Mouse (Mus musculus): Measurements from ENCODE around the gene Igdcc4. TPM values are rescaled to one million over a fixed set of nuclear protein-coding genes. Genes with fewer than 3 reads are reported as not detected.
A peak's percentile ranks its signal among the peaks of the same experiment; 100 is the strongest.

Gene Igdcc4
- polyA plus RNA-seq, 1 experiment from 2014 or later, result 11.7 TPM

- no peak overlapping the region for H3K4me2 ChIP-seq (replicated peaks)
- no peak overlapping the region for H3K27ac ChIP-seq
- no peaks in the 10 kb centered on the region for H3K27me3 ChIP-seq (replicated peaks)
- no peak overlapping the region for H3K9ac ChIP-seq
- H3K4me1 ChIP-seq, result 0 out of 2 replicates have a peak, but pooled peaks cover 5% of the 10 kb centered on the region
- no peak overlapping the region for H3K4me3 ChIP-seq
- H3K9me3 ChIP-seq, result no peaks in the 10 kb centered on the region
- WGBS, result 66% methylated on average over 5 of the region's 5 CpGs
- ATAC-seq (ENCODE audit: low FRiP score, low read depth), result no peak
- peaks cover 20% of the 10 kb centered on the region for H3K36me3 ChIP-seq
These were observed 13.8 kb upstream of the Igdcc4 start for GRCm38 (mm10) chr9:65087490-65087889.

GRCm38 (mm10) chr9:65094237-65094636, 7.0 kb upstream of the Igdcc4 start:
- H3K4me1 ChIP-seq, result peaks cover 12% of the 10 kb centered on the region; the same call in 1 of the 2 replicates
- no peaks in the 10 kb centered on the region for H3K27me3 ChIP-seq (replicated peaks)
- no peaks in the 10 kb centered on the region for H3K9me3 ChIP-seq
- no peaks in the 10 kb centered on the region for H3K36me3 ChIP-seq
- WGBS, result 48% methylated on average over 6 of the region's 6 CpGs
- H3K4me3 ChIP-seq, result no peak overlapping the region
- no peak overlapping the region for H3K27ac ChIP-seq
- H3K4me2 ChIP-seq (replicated peaks), result no peak overlapping the region
- no peak for ATAC-seq (ENCODE audit: low FRiP score, low read depth)
- H3K9ac ChIP-seq, result no peak overlapping the region

GRCm38 (mm10) chr9:65101686-65102376, 545 bp downstream of the Igdcc4 start:
- Histone ChIP-seq H3K27ac (peak overlapping the region; percentile 26; the same call in 1 of the 2 replicates), H3K4me3 (peak overlapping the region; percentile 78), H3K36me3 (no peaks in the 10 kb centered on the region), H3K4me2 (replicated peaks) (peak overlapping the region; percentile 100), H3K9ac (peak overlapping the region; percentile 85), H3K9me3 (0 out of 2 replicates have a peak, but pooled peaks cover 7% of the 10 kb centered on the region), H3K4me1 (peaks cover 25% of the 10 kb centered on the region), H3K27me3 (replicated peaks) (0 out of 2 replicates have a peak, but pooled peaks cover 4% of the 10 kb centered on the region)
- peak; percentile 77 for ATAC-seq (ENCODE audit: low FRiP score, low read depth)
- WGBS, result under 1% methylated on average over 39 of the region's 39 CpGs

- Histone ChIP-seq H3K27me3 (replicated peaks) (0 out of 2 replicates have a peak, but pooled peaks cover 4% of the 10 kb centered on the region), H3K27ac (peak overlapping the region; percentile 55), H3K4me1 (peaks cover 28% of the 10 kb centered on the region), H3K4me2 (replicated peaks) (peak overlapping the region; percentile 100), H3K4me3 (peak overlapping the region; percentile 78), H3K36me3 (no peaks in the 10 kb centered on the region), H3K9me3 (0 out of 2 replicates have a peak, but pooled peaks cover 7% of the 10 kb centered on the region), H3K9ac (peak overlapping the region; percentile 85)
- ATAC-seq (ENCODE audit: low FRiP score, low read depth), result peak; percentile 85
- WGBS, result 2% methylated on average over 36 of the region's 36 CpGs
These were observed 1.3 kb downstream of the Igdcc4 start for GRCm38 (mm10) chr9:65102377-65103172.

GRCm38 (mm10) chr9:65103173-65103752, 2.0 kb downstream of the Igdcc4 start:
- H3K36me3 ChIP-seq, result no peaks in the 10 kb centered on the region
- H3K4me1 ChIP-seq, result peaks cover 28% of the 10 kb centered on the region
- H3K4me2 ChIP-seq (replicated peaks), result peak overlapping the region; percentile 100
- H3K9ac ChIP-seq, result peak overlapping the region; percentile 85; the same call in 1 of the 2 replicates
- H3K27me3 ChIP-seq (replicated peaks), result 0 out of 2 replicates have a peak, but pooled peaks cover 4% of the 10 kb centered on the region
- 0 out of 2 replicates have a peak, but pooled peaks cover 7% of the 10 kb centered on the region for H3K9me3 ChIP-seq
- peak overlapping the region; percentile 55 for H3K27ac ChIP-seq
- 31% methylated on average over 8 of the region's 8 CpGs for WGBS
- H3K4me3 ChIP-seq, result peak overlapping the region; percentile 78
- ATAC-seq (ENCODE audit: low FRiP score, low read depth), result no peak

GRCm38 (mm10) chr9:65106821-65107220, 5.5 kb downstream of the Igdcc4 start:
- WGBS, result 82% methylated on average over 4 of the region's 4 CpGs
- Histone ChIP-seq H3K36me3 (no peaks in the 10 kb centered on the region), H3K4me2 (replicated peaks) (no peak overlapping the region), H3K4me1 (peaks cover 42% of the 10 kb centered on the region), H3K9ac (no peak overlapping the region), H3K27me3 (replicated peaks) (0 out of 2 replicates have a peak, but pooled peaks cover 4% of the 10 kb centered on the region), H3K27ac (no peak overlapping the region), H3K4me3 (no peak overlapping the region), H3K9me3 (no peaks in the 10 kb centered on the region)
- ATAC-seq (ENCODE audit: low FRiP score, low read depth), result no peak

GRCm38 (mm10) chr9:65107893-65108292, 6.6 kb downstream of the Igdcc4 start:
- Histone ChIP-seq H3K9ac (no peak overlapping the region), H3K4me1 (peaks cover 31% of the 10 kb centered on the region), H3K4me2 (replicated peaks) (no peak overlapping the region), H3K4me3 (no peak overlapping the region), H3K36me3 (no peaks in the 10 kb centered on the region), H3K9me3 (no peaks in the 10 kb centered on the region), H3K27me3 (replicated peaks) (0 out of 2 replicates have a peak, but pooled peaks cover 4% of the 10 kb centered on the region), H3K27ac (no peak overlapping the region)
- ATAC-seq (ENCODE audit: low FRiP score, low read depth), result no peak
- 81% methylated on average over 1 of the region's 1 CpGs for WGBS

GRCm38 (mm10) chr9:65109132-65110072, 8.1 kb downstream of the Igdcc4 start:
- peaks cover 2% of the 10 kb centered on the region; the same call in 1 of the 2 replicates for H3K36me3 ChIP-seq
- no peaks in the 10 kb centered on the region for H3K27me3 ChIP-seq (replicated peaks)
- no peaks in the 10 kb centered on the region for H3K9me3 ChIP-seq
- H3K4me2 ChIP-seq (replicated peaks), result peak overlapping the region; percentile 50
- WGBS, result 7% methylated on average over 24 of the region's 24 CpGs
- H3K27ac ChIP-seq, result peak overlapping the region; percentile 75
- 0 out of 2 replicates have a peak overlapping the region, but pooled peaks have one; percentile 33 for H3K9ac ChIP-seq
- H3K4me1 ChIP-seq, result peaks cover 22% of the 10 kb centered on the region
- ATAC-seq (ENCODE audit: low FRiP score, low read depth), result peak; percentile 93
- H3K4me3 ChIP-seq, result peak overlapping the region; percentile 18; the same call in 1 of the 2 replicates

GRCm38 (mm10) chr9:65111698-65112097, 10.4 kb downstream of the Igdcc4 start:
- Histone ChIP-seq H3K27me3 (replicated peaks) (no peaks in the 10 kb centered on the region), H3K36me3 (peaks cover 5% of the 10 kb centered on the region; the same call in 1 of the 2 replicates), H3K4me2 (replicated peaks) (no peak overlapping the region), H3K27ac (no peak overlapping the region), H3K4me1 (peaks cover 22% of the 10 kb centered on the region), H3K9ac (no peak overlapping the region), H3K4me3 (no peak overlapping the region), H3K9me3 (no peaks in the 10 kb centered on the region)
- ATAC-seq (ENCODE audit: low FRiP score, low read depth), result no peak
- 88% methylated on average over 5 of the region's 5 CpGs for WGBS

- H3K9me3 ChIP-seq, result no peaks in the 10 kb centered on the region
- no peak overlapping the region for H3K4me3 ChIP-seq
- no peak overlapping the region for H3K4me2 ChIP-seq (replicated peaks)
- H3K36me3 ChIP-seq, result peaks cover 10% of the 10 kb centered on the region; the same call in 1 of the 2 replicates
- H3K4me1 ChIP-seq, result peaks cover 16% of the 10 kb centered on the region
- WGBS, result 78% methylated on average over 2 of the region's 2 CpGs
- no peaks in the 10 kb centered on the region for H3K27me3 ChIP-seq (replicated peaks)
- no peak for ATAC-seq (ENCODE audit: low FRiP score, low read depth)
- H3K9ac ChIP-seq, result no peak overlapping the region
- H3K27ac ChIP-seq, result no peak overlapping the region
These were observed 12.4 kb downstream of the Igdcc4 start for GRCm38 (mm10) chr9:65113694-65114093.

GRCm38 (mm10) chr9:65115891-65116290, 14.6 kb downstream of the Igdcc4 start:
- no peak for ATAC-seq (ENCODE audit: low FRiP score, low read depth)
- Histone ChIP-seq H3K4me1 (no peaks in the 10 kb centered on the region), H3K4me2 (replicated peaks) (no peak overlapping the region), H3K9ac (no peak overlapping the region), H3K36me3 (peaks cover 13% of the 10 kb centered on the region; the same call in 1 of the 2 replicates), H3K9me3 (no peaks in the 10 kb centered on the region), H3K27ac (no peak overlapping the region), H3K4me3 (no peak overlapping the region), H3K27me3 (replicated peaks) (no peaks in the 10 kb centered on the region)
- WGBS, result 70% methylated on average over 2 of the region's 2 CpGs
